Mouse (Mus musculus) left cerebral cortex, adult 8-10 months (tissue): ENCODE results near the gene Mdn1. TPM values are rescaled to one million over a fixed set of nuclear protein-coding genes. Genes with fewer than 3 reads are reported as not detected.
A peak's percentile ranks its signal among the peaks of the same experiment; 100 is the strongest.

ENCODE experiments used
- DNase-seq, 2 experiments: peaks; one replicate each; pipeline ENCODE4 v3.0.0; 2022; ENCODE audit warnings: low spot score in 2 of 2
- total RNA-seq, 4 experiments: library from RNA; stranded (reverse); gene quantifications; 2 replicates each; pipeline ENCODE4 v1.2.4; 2022

Mdn1 gene
- total RNA-seq, 4 experiments from 2014 or later: 24.0 to 32.3 (median 28.6) TPM

- no peak for DNase-seq
Measured at GRCm38 (mm10) chr4:32787110-32787509, 130.2 kb downstream of the Mdn1 start.

DNA sequence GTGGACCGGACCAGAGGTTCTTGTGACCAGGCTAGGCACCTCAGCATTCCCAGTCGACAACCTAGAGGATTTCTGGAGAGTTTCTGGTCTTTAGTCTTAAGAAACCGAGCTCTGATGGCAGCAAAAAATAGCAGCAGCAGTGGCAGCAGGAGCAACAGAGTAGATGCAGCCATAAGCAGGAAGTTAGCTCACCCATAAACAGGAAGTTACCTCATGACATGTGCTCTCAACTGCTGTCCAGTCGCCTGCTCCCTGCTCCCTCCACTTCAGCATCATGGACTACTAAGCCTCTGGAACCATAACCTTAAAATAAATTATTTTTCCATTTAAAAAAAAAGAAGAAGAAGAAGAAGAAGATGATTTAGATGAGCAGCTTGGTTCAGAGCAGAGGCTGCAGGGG lies 132.1 kb downstream of the Mdn1 start:
- DNase-seq: no peak

- DNase-seq: no peak
Measured at GRCm38 (mm10) chr4:32798976-32799375, 142.1 kb downstream of the Mdn1 start.

GRCm38 (mm10) chr4:32799966-32800576 lies 143.2 kb downstream of the Mdn1 start, which contains the start of gene Lyrm2:
TSS of gene Lyrm2 (plus strand) at chr4:32800253.
- peak; percentile 66 to 67 for DNase-seq

- no peak for DNase-seq
Measured at GRCm38 (mm10) chr4:32800577-32801170, 143.8 kb downstream of the Mdn1 start.

DNA sequence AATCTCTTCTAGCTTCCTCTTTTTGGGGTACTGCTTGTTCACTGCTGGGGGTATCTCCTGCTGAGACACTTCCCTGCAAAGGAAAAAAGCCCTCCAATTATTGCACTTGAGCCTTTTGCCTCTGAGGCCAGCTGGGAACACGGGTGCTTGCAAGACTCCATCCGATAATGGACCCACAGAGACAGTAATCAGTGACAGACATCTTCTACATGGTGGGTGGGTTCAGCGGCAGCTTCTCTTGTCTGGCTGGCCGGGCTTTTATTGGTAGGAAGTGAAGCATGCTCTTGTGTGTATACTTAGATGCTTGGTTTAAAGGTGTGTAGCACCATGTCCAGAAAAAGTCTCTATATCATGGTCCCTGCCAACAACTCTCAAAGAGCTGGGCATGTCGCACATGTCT lies 160.6 kb downstream of the Mdn1 start:
- no peak for DNase-seq

DNA sequence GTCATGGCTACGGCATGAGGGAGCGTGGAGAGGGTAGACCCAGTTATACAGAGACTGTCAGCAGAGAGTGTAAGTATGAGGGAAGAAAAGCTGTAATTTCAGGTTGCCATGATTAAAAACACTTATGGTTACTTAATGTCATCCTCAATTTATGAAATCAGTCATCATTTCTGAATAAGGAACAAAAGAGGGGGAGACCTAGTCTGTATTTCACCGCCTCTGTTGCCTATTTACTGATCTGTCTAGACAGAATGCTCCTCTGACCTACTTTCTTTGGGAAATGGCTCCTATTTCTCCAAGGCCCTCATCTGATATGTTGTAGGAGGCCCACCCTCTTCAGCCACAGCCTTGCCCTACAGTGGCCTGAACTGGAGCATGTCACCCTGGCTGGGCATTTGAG lies 163.8 kb downstream of the Mdn1 start:
- no peak for DNase-seq

GRCm38 (mm10) chr4:32824254-32824653 lies 167.3 kb downstream of the Mdn1 start:
- peak in 1 of 2 experiments; percentile 20 for DNase-seq

Other genes starting within 250 kb of the Mdn1 start
- not detected for gene Gja10, start 54.4 kb upstream of the Mdn1 start, total RNA-seq
- gene Casp8ap2, start 41.7 kb upstream of the Mdn1 start, total RNA-seq: 10 to 100 TPM in 2 of 4 experiments, 1 to 10 TPM in 2; 9.6 to 11.3 (median 10.1) TPM
- gene Lyrm2, start 143.1 kb downstream of the Mdn1 start, total RNA-seq: 10 to 100 TPM; 31.0 to 42.0 (median 40.2) TPM